Mouse (Mus musculus) spleen, adult 2 months (tissue): Measurements from ENCODE around the gene Scand1.

Source experiments
- CTCF ChIP-seq: fragments of 200-500 bp; IDR thresholded peaks from 2 replicates; pipeline ENCODE4 v1.5.1; 2011; ENCODE audit warnings: mild to moderate bottlenecking, inconsistent platforms; ENCODE audit not compliant: insufficient read depth, insufficient read length, insufficient replicate concordance; ENCODE audit errors: extremely low read depth
- POLR2A ChIP-seq: fragments of 200-500 bp; IDR thresholded peaks from 2 replicates; pipeline ENCODE4 v1.6.1; 2011; ENCODE audit warnings: low read depth, low read length, inconsistent platforms

DNA sequence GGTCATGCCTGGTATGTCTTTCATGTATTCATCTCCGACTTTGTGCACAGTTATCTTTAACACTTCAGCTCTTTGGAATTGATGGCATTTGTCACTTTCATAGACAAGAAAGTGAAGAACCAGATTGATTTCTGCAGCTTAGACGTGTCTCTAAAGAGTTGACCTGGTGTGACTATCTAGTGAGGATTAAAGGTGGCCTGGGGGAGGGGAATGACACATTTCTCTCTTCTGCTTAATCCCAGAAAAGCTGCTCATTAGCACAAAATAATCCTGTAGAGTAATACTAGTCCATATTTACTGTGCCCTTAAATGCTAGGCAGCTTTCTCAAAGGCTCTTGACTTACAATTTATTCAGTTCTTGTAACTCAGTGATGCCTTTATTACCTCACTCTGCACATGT lies 27.3 kb downstream of the Scand1 start:
- TF ChIP-seq CTCF (no peak), POLR2A (no peak)
